Mouse (Mus musculus): ENCODE measurements at regions not wholly inside any gene's neighbourhood (a gene's known extent, or its start where the extent isn't known, plus 50 kb on each side); places are given as distances from the start of the nearest gene placed in this dataset.

GRCm38 (mm10) chr7:95640683-95641082 is 530.4 kb upstream of the Tenm4 start:
- TF ChIP-seq ZNF384 (IDR thresholded peaks at IDR 0.05; ENCODE audit: low read depth, low read length) (no peak), POLR2A (IDR thresholded peaks at IDR 0.05; ENCODE audit: control insufficient read depth in 1 of 2, insufficient read depth in 1 of 2, low read depth in 1 of 2, low read length in 2 of 2, poor library complexity in 1 of 2) (no peak), ETS1 (IDR thresholded peaks at IDR 0.05; ENCODE audit: low read depth, low read length) (no peak), E2F4 (IDR thresholded peaks at IDR 0.05; ENCODE audit: borderline replicate concordance, low read depth, low read length) (no peak), EP300 (IDR thresholded peaks at IDR 0.05; ENCODE audit: low read depth in 1 of 2, low read length in 2 of 2) (no peak), MAFK (IDR thresholded peaks at IDR 0.05; ENCODE audit: borderline replicate concordance, low read depth, low read length) (no peak)
